Mouse (Mus musculus): Measurements from ENCODE around the gene Patj. TPM values are rescaled to one million over a fixed set of nuclear protein-coding genes. Genes with fewer than 3 reads are reported as not detected.
"Not testable (repeated sequence)": the region's sequence is repeated elsewhere in the genome, so short reads cannot be mapped to it uniquely, and the experiment has no call there.

The Patj gene
- polyA plus RNA-seq (2015; fragmentation: Nextera tagmentation; extraction: Ambion mirVana) = 12.2 and 17.6 TPM in 2 replicates

- peak; percentile 33 for DNase-seq (ENCODE audit: low spot score)
These were observed at the start of gene Patj for GRCm38 (mm10) chr4:98395690-98396437. Gene Patj (plus strand): TSS chr4:98395785.

GRCm38 (mm10) chr4:98348580-98348979, 47.0 kb upstream of the Patj start:
- no peak for DNase-seq (ENCODE audit: low spot score)

- no peak for DNase-seq (ENCODE audit: low spot score)
These were observed 37.4 kb upstream of the Patj start for GRCm38 (mm10) chr4:98358034-98358809.

GRCm38 (mm10) chr4:98375401-98375800, 20.2 kb upstream of the Patj start:
- no peak for DNase-seq (ENCODE audit: low spot score)

- no peak for DNase-seq (ENCODE audit: low spot score)
These were observed 18.6 kb upstream of the Patj start for GRCm38 (mm10) chr4:98376943-98377342.

GRCm38 (mm10) chr4:98382716-98383424, 12.7 kb upstream of the Patj start, which contains the start of gene Tm2d1:
Gene Tm2d1 (minus strand): TSS chr4:98383306.
- peak; percentile 82 for DNase-seq (ENCODE audit: low spot score)

GRCm38 (mm10) chr4:98385036-98385435, 10.5 kb upstream of the Patj start:
- DNase-seq (ENCODE audit: low spot score) = peak; percentile 4

GRCm38 (mm10) chr4:98395346-98395689, 267 bp upstream of the Patj start:
- no peak for DNase-seq (ENCODE audit: low spot score)

GRCm38 (mm10) chr4:98400926-98401583, 5.5 kb downstream of the Patj start:
- DNase-seq (ENCODE audit: low spot score) = no peak

- no peak for DNase-seq (ENCODE audit: low spot score)
These were observed 6.0 kb downstream of the Patj start for GRCm38 (mm10) chr4:98401584-98401962.

- DNase-seq (ENCODE audit: low spot score) = no peak
These were observed 7.9 kb downstream of the Patj start for GRCm38 (mm10) chr4:98403492-98403891.

GRCm38 (mm10) chr4:98404412-98404811, 8.8 kb downstream of the Patj start:
- DNase-seq (ENCODE audit: low spot score) = no peak

GRCm38 (mm10) chr4:98408455-98408854, 12.9 kb downstream of the Patj start:
- DNase-seq (ENCODE audit: low spot score) = no peak

- not testable (repeated sequence) for DNase-seq (ENCODE audit: low spot score)
These were observed 19.6 kb downstream of the Patj start for GRCm38 (mm10) chr4:98415150-98415549.

- DNase-seq (ENCODE audit: low spot score) = no peak
These were observed 32.8 kb downstream of the Patj start for GRCm38 (mm10) chr4:98428371-98428770.

- peak; percentile 5 for DNase-seq (ENCODE audit: low spot score)
These were observed 40.3 kb downstream of the Patj start for GRCm38 (mm10) chr4:98435641-98436457.

- peak; percentile 93 for DNase-seq (ENCODE audit: low spot score)
These were observed 41.2 kb downstream of the Patj start for GRCm38 (mm10) chr4:98436664-98437363.

GRCm38 (mm10) chr4:98439261-98440005, 43.8 kb downstream of the Patj start:
- DNase-seq (ENCODE audit: low spot score) = peak; percentile 9

- no peak for DNase-seq (ENCODE audit: low spot score)
These were observed 45.7 kb downstream of the Patj start for GRCm38 (mm10) chr4:98441248-98441647.

All from thymus, postnatal 0 days (tissue).